17 mouse cellular contexts compared by ENCODE assay signal in the genomic region with DNA sequence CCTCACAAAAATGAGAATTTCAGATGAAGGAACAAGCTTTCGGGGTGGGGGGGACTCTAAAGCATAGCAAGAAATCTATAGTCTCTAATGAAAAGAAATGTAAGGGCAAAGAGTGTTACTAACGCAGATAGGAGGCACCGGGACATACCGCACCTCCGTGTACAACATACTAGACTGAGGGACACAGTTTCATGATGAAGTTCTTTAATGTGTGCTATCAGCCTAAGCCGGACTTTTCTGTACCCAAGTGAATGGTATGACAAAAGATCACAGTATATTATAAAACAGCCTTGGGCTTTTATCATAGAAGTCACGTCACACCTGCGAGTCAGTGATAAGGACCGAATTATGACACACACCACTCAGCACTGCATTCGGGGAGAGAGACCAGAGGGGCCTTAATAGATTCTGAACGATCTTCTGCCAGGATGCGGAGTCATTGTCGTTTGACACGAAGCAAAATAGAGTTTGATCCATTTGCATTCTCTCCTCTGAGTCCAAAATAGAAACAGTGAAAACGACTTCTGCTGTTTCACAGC.
DNase-seq lines count a peak whose midpoint lies in the region; ATAC-seq lines count a peak whose summit lies in the region.
"Had no signal": no experiment of that assay in that cellular context is flagged by ENCODE, and none has a peak within 500 bp of the region (broad histone marks: within the 10 kb centered on the region; RNA-seq: fewer than 3 reads in every experiment).

No protein-coding gene starts in this region.

- 0 out of 2 replicates have a peak, but pooled peaks cover 5% of the 10 kb centered on the region for H3K4me1 ChIP-seq in hindbrain, embryonic 15.5 days (replicated peaks)
- no peaks in the 10 kb centered on the region for H3K4me1 ChIP-seq in hindbrain, embryonic 14.5 days (replicated peaks; ENCODE audit: control insufficient read depth, insufficient read depth, low read length)
- peaks cover 46% of the 10 kb centered on the region for H3K4me1 ChIP-seq in liver, embryonic 15.5 days (replicated peaks)
- H3K4me1 ChIP-seq: forebrain, embryonic 15.5 days; hindbrain, embryonic 12.5 days; limb, embryonic 12.5 days had no signal

- WGBS in hindbrain, embryonic 15.5 days, result 72% methylated on average over 15 of the region's 15 CpGs
- WGBS in hindbrain, embryonic 14.5 days, result 73% methylated on average over 15 of the region's 15 CpGs
- WGBS in liver, embryonic 15.5 days (ENCODE audit: insufficient replicate concordance), result 33% methylated on average over 15 of the region's 15 CpGs

- H3K9ac ChIP-seq in hindbrain, embryonic 15.5 days, result no peak overlapping the region
- no peak overlapping the region for H3K9ac ChIP-seq in hindbrain, embryonic 14.5 days
- no peak overlapping the region for H3K9ac ChIP-seq in liver, embryonic 15.5 days
- H3K9ac ChIP-seq: forebrain, embryonic 15.5 days; hindbrain, embryonic 12.5 days; limb, embryonic 12.5 days had no signal

- peak; percentile 30; the same call in 1 of the 2 replicates for ATAC-seq in hindbrain, embryonic 15.5 days (ENCODE audit: low FRiP score, low read depth)
- no peak; the same call in 1 of the 2 replicates for ATAC-seq in hindbrain, embryonic 14.5 days (ENCODE audit: low FRiP score)
- ATAC-seq in liver, embryonic 15.5 days (ENCODE audit: insufficient read depth), result peak; percentile 91
- ATAC-seq: forebrain, embryonic 15.5 days; Patski had no signal

- no peak overlapping the region for H3K4me3 ChIP-seq in hindbrain, embryonic 15.5 days
- H3K4me3 ChIP-seq in hindbrain, embryonic 14.5 days (replicated peaks; ENCODE audit: low read length), result no peak overlapping the region
- 0 out of 2 replicates have a peak overlapping the region, but pooled peaks have one; percentile 7 for H3K4me3 ChIP-seq in liver, embryonic 15.5 days (replicated peaks)
- H3K4me3 ChIP-seq: forebrain, embryonic 15.5 days; hindbrain, embryonic 12.5 days; limb, embryonic 12.5 days had no signal

- H3K27ac ChIP-seq in hindbrain, embryonic 15.5 days (replicated peaks), result no peak overlapping the region
- no peak overlapping the region for H3K27ac ChIP-seq in hindbrain, embryonic 14.5 days
- peak overlapping the region; percentile 91 for H3K27ac ChIP-seq in liver, embryonic 15.5 days (replicated peaks)
- H3K27ac ChIP-seq: forebrain, embryonic 15.5 days; hindbrain, embryonic 12.5 days; limb, embryonic 12.5 days had no signal

- H3K36me3 ChIP-seq in hindbrain, embryonic 15.5 days, result peaks cover 6% of the 10 kb centered on the region; the same call in 1 of the 2 replicates
- H3K36me3 ChIP-seq in hindbrain, embryonic 14.5 days (replicated peaks; ENCODE audit: control insufficient read depth, insufficient read depth), result peaks cover 8% of the 10 kb centered on the region
- no peaks in the 10 kb centered on the region for H3K36me3 ChIP-seq in liver, embryonic 15.5 days (replicated peaks)
- H3K36me3 ChIP-seq: forebrain, embryonic 15.5 days had no signal

- H3K4me2 ChIP-seq in hindbrain, embryonic 15.5 days, result no peak overlapping the region
- no peak overlapping the region for H3K4me2 ChIP-seq in hindbrain, embryonic 14.5 days (replicated peaks)
- H3K4me2 ChIP-seq in liver, embryonic 15.5 days, result peak overlapping the region; percentile 54
- H3K4me2 ChIP-seq: forebrain, embryonic 15.5 days; hindbrain, embryonic 12.5 days; limb, embryonic 12.5 days had no signal

- no peaks in the 10 kb centered on the region for H3K27me3 ChIP-seq in hindbrain, embryonic 15.5 days
- H3K27me3 ChIP-seq in hindbrain, embryonic 14.5 days (ENCODE audit: control insufficient read depth, insufficient read depth, low read length), result no peaks in the 10 kb centered on the region
- no peaks in the 10 kb centered on the region for H3K27me3 ChIP-seq in liver, embryonic 15.5 days
- H3K27me3 ChIP-seq: forebrain, embryonic 15.5 days; hindbrain, embryonic 12.5 days; limb, embryonic 12.5 days; Patski had no signal

- no peaks in the 10 kb centered on the region for H3K9me3 ChIP-seq in hindbrain, embryonic 15.5 days
- H3K9me3 ChIP-seq in hindbrain, embryonic 14.5 days (ENCODE audit: control insufficient read depth, low read length), result 0 out of 2 replicates have a peak, but pooled peaks cover 3% of the 10 kb centered on the region
- H3K9me3 ChIP-seq in liver, embryonic 15.5 days (replicated peaks), result no peaks in the 10 kb centered on the region
- H3K9me3 ChIP-seq: forebrain, embryonic 15.5 days; hindbrain, embryonic 12.5 days; limb, embryonic 12.5 days had no signal

- no peak for DNase-seq in hindbrain, embryonic 14.5 days (ENCODE audit: low spot score)
- DNase-seq in MEL-GATA-1-ER (ENCODE audit: extremely low read depth, low read depth), result peak; percentile 59
- peak; percentile 80 for DNase-seq in c-Kit-positive CD71-positive TER-119-negative erythroid progenitor cells, embryonic 14.5 days (ENCODE audit: low read depth)
- no peak for DNase-seq in layer of hippocampus, adult 8-10 months (ENCODE audit: low spot score in 2 of 2)
- no peak for DNase-seq in spleen, postnatal 4 days (ENCODE audit: low spot score in 2 of 2)
- DNase-seq in right cerebral cortex, postnatal 14 days, result no peak
- DNase-seq: gastrocnemius, postnatal 25 days; kidney, postnatal 25 days; lung, postnatal 14 days; right cerebral cortex, postnatal 25 days; thymus, postnatal 4 days had no signal

Comparison
In these comparisons a context has a peak if more than half of its experiments do, and no peak if none do; other contexts are left out.
1. DNase-seq: peak in MEL-GATA-1-ER (single experiment) and c-Kit-positive CD71-positive TER-119-negative erythroid progenitor cells, embryonic 14.5 days (single experiment); none in hindbrain, embryonic 14.5 days (single experiment), layer of hippocampus, adult 8-10 months (0 of 2), spleen, postnatal 4 days (0 of 2) and right cerebral cortex, postnatal 14 days (single experiment).